Mouse (Mus musculus): ENCODE results near the gene Cdca3. TPM values are rescaled to one million over a fixed set of nuclear protein-coding genes. Genes with fewer than 3 reads are reported as not detected.
A peak's percentile ranks its signal among the peaks of the same experiment; 100 is the strongest.
"Not testable (repeated sequence)": the region's sequence is repeated elsewhere in the genome, so short reads cannot be mapped to it uniquely, and the experiment has no call there.

Gene Cdca3
- polyA plus RNA-seq, 1 experiment from 2014 or later: 66.3 TPM

DNA sequence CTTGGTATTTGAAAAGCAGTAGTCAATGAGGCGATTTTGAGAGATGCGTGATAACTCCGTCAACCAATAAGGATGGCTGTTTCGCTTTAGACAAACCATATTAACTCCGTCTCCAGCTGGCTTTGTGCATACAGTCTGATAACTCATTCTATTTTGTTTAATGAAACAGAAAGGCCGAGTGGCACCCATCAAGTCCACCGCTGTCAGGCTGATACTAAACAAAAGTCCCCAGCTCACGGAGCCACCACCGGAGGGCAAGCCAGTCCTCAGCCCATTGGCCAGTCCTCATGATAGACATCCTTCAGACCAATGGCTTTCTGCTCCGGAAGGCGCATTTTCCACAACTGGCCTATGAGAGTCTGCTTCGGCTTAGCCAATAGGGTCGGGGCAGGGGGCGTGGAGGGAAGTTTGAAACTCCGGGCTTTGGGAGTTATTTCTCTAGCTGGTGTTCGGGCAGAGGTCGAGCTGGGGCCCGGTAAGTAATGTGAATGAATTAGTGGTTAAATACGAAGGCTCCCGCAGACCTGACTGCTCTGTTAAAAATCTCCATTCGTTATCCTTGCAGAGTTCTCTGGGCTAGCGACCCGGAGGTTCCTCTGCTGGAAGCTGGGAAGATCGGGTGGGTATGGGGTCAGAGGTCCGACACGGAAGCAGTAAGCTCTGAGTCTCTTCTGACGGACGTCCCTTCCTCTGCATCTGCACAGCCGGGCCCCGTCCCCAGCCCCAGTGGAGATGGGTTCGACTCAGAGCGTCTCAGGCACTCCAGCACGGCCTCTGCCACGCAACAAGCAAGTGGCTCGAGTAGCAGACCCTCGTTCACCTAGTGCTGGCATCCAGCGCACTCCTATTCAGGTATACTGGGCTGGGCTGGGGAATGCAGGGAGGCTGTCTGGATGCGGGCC, 703 bp downstream of the Cdca3 start:
- CTCF ChIA-PET: interaction anchor here (1.1 to 1.3 kb wide), 3 partner anchors 9 to 25 kb away, joined by 3 read pairs; no protein-coding TSS in a partner anchor
- ATAC-seq: peak; percentile 88

DNA sequence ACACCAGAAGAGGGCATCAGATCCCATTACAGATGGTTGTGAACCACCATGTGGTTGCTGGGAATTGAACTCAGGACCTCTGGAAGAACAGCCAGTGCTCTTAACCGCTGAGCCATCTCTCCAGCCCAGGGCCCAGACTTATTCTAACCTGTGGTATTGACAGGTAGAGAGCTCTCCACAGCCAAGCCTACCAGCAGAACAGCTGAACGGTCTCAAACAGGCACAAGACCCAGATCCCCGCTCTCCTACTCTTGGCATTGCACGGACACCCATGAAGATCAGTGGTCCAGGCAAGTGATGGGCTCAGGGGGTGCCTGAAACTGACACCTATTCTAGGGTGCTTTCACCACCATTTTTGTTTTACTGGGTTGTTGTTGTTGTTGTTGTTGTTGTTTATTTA, 1.9 kb downstream of the Cdca3 start:
- in situ Hi-C loops (cut with MboI; ENCODE audit: low pct_unique_long_range_greater_than_20kb); H3K27me3 ChIP-seq; DNase-seq (ENCODE audit: low read depth, low spot score); ATAC-seq: not testable (repeated sequence)
- ChIA-PET POLR2A (interaction anchor here (1.2 to 3.9 kb wide), 2 partner anchors 20 to 23 kb away, joined by 3 to 27 read pairs; partner anchors contain the start of gene Spsb2), CTCF (interaction anchor here (2.4 kb wide), 1 partner anchor 215 kb away, joined by 5 read pairs; no protein-coding TSS in a partner anchor)

More for the DNA sequence above, 703 bp downstream of the Cdca3 start:
- H3K27me3 ChIP-seq: no peaks in the 10 kb centered on the region
- DNase-seq (ENCODE audit: low read depth, low spot score): peak; percentile 86
- in situ Hi-C loops (cut with MboI; ENCODE audit: low pct_unique_long_range_greater_than_20kb): no loop called here
- TF ChIP-seq CTCF (IDR thresholded peaks at IDR 0.05): no peak
- POLR2A ChIA-PET: interaction anchor here (0.6 to 3.9 kb wide), 4 partner anchors 19 to 87 kb away, joined by 3 to 27 read pairs (median 3); partner anchors contain the start of gene Spsb2

DNA sequence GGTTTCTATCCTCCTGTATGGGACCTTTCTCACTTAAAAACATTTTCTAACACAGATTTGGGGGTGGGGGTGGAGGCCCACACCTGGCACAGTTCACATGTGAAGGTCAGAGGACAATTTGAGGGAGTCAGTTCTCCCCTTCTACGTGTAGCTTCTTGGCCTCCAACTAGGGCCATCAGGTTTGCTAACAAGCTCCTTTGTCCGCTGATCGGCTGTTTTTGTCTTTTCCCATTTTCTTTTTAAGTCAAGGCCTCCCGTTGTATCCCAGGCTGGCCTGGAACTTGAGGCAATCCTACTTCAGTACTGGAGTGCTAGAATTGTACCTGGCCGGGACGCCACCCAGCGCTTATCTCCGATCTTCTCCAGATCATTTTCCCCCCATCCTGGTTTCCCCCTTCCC, 2.3 kb downstream of the Cdca3 start:
- no peak for ATAC-seq
- DNase-seq (ENCODE audit: low read depth, low spot score): no peak
- in situ Hi-C loops (cut with MboI; ENCODE audit: low pct_unique_long_range_greater_than_20kb): no loop called here
- ChIA-PET CTCF (interaction anchor here (2.4 kb wide), 1 partner anchor 215 kb away, joined by 5 read pairs; no protein-coding TSS in a partner anchor), POLR2A (interaction anchor here (1.2 to 1.3 kb wide), 2 partner anchors 22 to 24 kb away, joined by 3 read pairs; partner anchors contain the start of gene Spsb2)
- no peaks in the 10 kb centered on the region for H3K27me3 ChIP-seq
- no peak for TF ChIP-seq CTCF (IDR thresholded peaks at IDR 0.05)

DNA sequence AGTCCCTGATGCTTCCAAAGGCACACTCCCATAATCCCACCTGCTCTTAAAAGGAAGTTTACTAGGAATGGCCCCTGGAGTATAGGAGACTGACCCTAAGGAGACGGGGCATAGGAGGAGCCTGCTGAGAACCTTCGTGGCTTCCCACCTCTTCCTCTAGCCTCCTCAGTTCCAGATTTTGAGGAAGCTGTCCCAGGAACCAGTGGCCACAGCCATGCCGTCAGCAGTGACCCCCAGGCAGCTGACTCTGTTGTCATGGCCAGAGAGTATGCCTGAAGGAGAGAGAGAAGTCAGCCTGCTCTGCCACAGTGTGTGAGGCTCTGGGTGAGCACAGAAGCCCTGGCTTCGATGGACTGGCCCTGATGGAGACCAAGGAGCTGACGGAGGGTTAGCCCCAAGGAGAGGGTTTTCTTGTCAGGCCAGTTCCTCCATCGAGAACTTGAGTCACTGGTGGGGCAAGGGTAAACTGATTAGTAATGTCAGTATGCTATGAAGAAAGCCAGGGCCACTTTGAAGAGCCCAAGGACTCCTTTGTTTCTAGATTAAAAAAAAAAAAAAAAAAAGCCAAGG, 5.2 kb downstream of the Cdca3 start:
- no peaks in the 10 kb centered on the region for H3K27me3 ChIP-seq
- in situ Hi-C loops (cut with MboI; ENCODE audit: low pct_unique_long_range_greater_than_20kb): no loop called here
- DNase-seq (ENCODE audit: low read depth, low spot score) (no peak), ATAC-seq (no peak)
- ChIA-PET POLR2A (no interaction called here), CTCF (no interaction called here)
- TF ChIP-seq CTCF (IDR thresholded peaks at IDR 0.05): no peak

DNA sequence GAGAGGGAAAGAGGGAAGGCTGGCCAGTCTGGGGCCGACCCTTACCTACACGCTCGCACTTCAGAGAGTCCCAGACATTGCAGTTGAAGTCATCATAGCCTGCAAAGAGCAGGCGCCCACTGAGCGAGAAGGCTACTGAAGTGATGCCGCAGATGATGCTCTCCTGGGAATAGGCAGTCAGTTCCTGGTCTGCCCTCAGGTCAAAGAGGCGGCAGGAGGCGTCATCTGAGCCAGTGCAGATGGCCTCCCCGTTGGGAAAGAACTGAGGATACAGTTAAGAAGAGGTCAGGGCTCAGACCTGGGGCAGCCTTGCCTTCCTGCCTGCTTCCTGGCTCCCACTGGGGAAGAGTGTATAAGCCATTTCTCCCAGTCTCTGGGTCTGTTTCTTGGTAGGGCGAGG, 6.2 kb downstream of the Cdca3 start:
- no peaks in the 10 kb centered on the region for H3K27me3 ChIP-seq
- DNase-seq (ENCODE audit: low read depth, low spot score) (no peak), ATAC-seq (no peak)
- TF ChIP-seq CTCF (IDR thresholded peaks at IDR 0.05): no peak
- CTCF ChIA-PET: no interaction called here
- POLR2A ChIA-PET: no interaction called here
- in situ Hi-C loops (cut with MboI; ENCODE audit: low pct_unique_long_range_greater_than_20kb): no loop called here

DNA sequence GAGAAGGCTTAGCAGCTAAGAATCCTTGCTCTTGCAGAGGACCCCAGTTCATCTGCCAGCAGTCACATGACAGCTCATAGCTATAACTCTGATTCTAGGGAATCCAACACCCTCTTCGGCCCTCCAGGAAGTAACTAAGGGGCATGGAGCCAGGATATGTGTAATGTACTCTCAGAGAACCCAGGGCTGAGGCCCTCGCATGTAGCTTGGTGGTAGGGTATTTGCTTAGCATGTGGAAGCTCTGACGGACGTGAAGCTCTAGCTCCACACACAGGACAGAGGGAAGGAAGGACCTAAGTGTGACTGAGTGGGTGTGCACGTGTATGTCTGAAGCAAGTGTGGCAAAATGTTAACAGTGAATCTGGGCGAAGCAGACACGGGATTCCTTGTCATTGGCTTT, 7.1 kb downstream of the Cdca3 start:
- POLR2A ChIA-PET: no interaction called here
- DNase-seq (ENCODE audit: low read depth, low spot score) (no peak), ATAC-seq (no peak)
- in situ Hi-C loops (cut with MboI; ENCODE audit: low pct_unique_long_range_greater_than_20kb): no loop called here
- no peaks in the 10 kb centered on the region for H3K27me3 ChIP-seq
- no peak for TF ChIP-seq CTCF (IDR thresholded peaks at IDR 0.05)
- CTCF ChIA-PET: interaction anchor here (3.0 kb wide), 1 partner anchor 11 kb away, joined by 15 read pairs; no protein-coding TSS in a partner anchor

DNA sequence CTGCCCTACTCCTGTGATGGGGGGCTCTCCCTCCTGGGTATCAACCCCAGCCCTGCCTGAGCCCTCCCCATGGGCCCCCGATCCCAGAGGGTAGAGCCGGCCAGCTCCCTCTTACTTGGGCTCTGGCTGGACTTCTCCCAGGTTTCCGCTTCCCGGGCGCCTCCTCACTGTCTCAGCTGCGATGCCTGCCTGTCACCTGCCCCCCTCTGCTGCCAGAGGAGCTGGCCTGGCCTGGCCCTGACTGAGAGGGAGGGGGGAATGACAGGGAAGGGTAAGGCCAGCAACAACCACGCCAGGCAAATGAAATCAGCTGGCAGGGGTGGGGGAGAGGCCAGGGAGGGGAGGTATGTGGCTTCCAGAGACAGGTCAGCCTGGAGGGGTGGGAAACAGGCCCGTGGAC, 10.5 kb downstream of the Cdca3 start:
- ATAC-seq: no peak
- no peak for DNase-seq (ENCODE audit: low read depth, low spot score)
- no peaks in the 10 kb centered on the region for H3K27me3 ChIP-seq
- ChIA-PET CTCF (interaction anchor here (1.4 kb wide), 1 partner anchor 10 kb away, joined by 3 read pairs; the partner anchor contains the start of gene Cdca3), POLR2A (interaction anchor here (0.7 kb wide), 1 partner anchor 266 kb away, joined by 3 read pairs; no protein-coding TSS in a partner anchor)
- no peak for TF ChIP-seq CTCF (IDR thresholded peaks at IDR 0.05)
- in situ Hi-C loops (cut with MboI; ENCODE audit: low pct_unique_long_range_greater_than_20kb): no loop called here

DNA sequence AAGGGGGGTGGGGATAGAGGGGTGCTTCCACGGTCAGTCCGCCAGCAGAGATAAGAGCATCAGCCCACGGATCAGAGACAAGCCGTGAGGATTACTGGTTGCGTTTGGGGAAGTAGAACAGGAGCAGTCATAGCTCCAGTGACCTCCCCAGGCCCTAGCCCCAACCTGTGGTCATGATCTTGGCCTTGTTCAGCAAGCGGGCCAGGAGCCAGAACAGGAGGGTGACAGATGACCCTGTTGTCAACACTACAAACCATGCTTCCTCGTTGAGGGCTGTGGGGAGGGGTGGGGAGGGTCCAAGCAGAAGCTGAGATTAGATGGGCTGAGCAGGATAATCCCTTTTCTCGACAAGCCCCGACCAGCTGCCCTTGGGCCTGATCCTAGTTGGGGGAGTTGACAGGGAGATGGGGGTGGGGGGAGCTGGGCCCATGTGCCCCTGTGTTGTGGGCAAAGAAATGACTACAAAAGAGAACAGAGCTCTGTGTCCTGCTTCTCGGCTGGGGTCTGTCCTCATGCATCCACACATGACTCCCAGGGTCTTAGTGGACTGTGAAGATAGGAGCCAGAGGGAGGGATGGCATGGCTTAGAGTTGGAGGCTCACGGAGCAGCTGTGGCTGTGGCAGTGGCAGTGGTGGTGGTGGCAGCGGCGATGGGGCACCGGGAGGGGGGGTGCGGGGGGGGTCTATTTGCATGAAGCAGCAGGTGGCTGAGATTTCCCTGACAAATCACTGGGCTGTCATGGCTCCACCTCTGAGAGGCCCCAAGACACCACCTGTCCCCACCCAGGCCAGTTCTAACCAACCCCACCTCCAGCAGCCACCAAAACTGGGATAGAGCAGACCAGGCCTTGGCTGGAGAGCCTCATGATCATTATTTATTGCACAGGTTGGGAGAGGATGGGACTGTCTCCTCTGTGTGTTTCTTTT, 11.2 kb downstream of the Cdca3 start, which contains the start of gene Gnb3:
Gene Gnb3 (minus strand): TSS at position 35 of the 927 bp plus-strand sequence.
- TF ChIP-seq CTCF (IDR thresholded peaks at IDR 0.05): no peak
- CTCF ChIA-PET: no interaction called here
- DNase-seq (ENCODE audit: low read depth, low spot score) (no peak), ATAC-seq (no peak)
- in situ Hi-C loops (cut with MboI; ENCODE audit: low pct_unique_long_range_greater_than_20kb): no loop called here
- H3K27me3 ChIP-seq: no peaks in the 10 kb centered on the region
- POLR2A ChIA-PET: interaction anchor here (0.7 kb wide), 1 partner anchor 267 kb away, joined by 3 read pairs; no protein-coding TSS in a partner anchor

DNA sequence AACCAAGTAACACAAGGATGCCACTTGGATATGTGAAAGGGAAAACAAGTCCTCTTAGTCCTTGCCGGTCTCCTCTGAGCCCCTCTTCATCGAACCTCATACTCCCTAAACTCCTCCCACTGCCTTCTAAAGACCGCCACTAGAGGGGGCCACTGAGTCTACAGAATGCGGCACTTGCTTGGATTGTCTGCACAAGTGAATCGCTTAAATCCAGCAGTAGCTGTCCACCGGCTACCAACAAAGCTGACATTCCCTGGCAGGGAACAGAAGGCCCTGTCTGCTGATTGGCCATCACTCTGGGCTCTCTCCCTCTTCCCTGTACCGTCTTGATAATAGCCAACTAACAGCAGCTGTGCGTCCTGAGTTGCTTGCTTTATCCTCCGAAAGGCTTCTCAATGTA, 18.0 kb downstream of the Cdca3 start:
- no peak for DNase-seq (ENCODE audit: low read depth, low spot score)
- CTCF ChIA-PET: interaction anchor here (0.6 to 1.9 kb wide), 12 partner anchors 9 to 146 kb away, joined by 3 to 15 read pairs (median 3); partner anchors contain the start of genes Cdca3 and Usp5
- no peak for TF ChIP-seq CTCF (IDR thresholded peaks at IDR 0.05)
- ATAC-seq: no peak
- POLR2A ChIA-PET: interaction anchor here (0.7 kb wide), 2 partner anchors 38 to 57 kb away, joined by 3 read pairs; no protein-coding TSS in a partner anchor
- H3K27me3 ChIP-seq: no peaks in the 10 kb centered on the region
- in situ Hi-C loops (cut with MboI; ENCODE audit: low pct_unique_long_range_greater_than_20kb): no loop called here

DNA sequence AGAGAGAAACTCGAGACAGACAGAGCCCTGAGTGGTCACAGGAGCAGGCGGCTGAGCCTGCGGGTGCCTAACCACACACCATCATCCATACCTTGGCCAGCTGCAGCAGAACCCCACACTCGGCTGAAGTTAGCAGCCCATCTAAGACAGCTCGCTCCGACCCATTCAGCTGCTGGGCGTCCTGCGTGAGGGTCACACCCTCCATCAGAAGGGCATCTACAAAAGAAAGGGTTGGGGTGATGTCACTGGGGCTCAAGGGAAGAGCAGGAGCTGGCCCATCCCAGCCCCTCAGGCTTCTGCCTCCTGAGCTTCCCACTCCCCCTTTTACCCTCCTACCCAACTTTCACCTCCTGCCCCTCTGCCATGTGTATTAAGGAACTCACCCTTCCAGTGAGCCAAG, 21.2 kb downstream of the Cdca3 start:
- ChIA-PET POLR2A (no interaction called here), CTCF (interaction anchor here (1.3 to 1.5 kb wide), 2 partner anchors 10 to 17 kb away, joined by 4 to 5 read pairs; no protein-coding TSS in a partner anchor)
- TF ChIP-seq CTCF (IDR thresholded peaks at IDR 0.05): no peak
- no peak for ATAC-seq
- in situ Hi-C loops (cut with MboI; ENCODE audit: low pct_unique_long_range_greater_than_20kb): no loop called here
- DNase-seq (ENCODE audit: low read depth, low spot score): no peak
- H3K27me3 ChIP-seq: no peaks in the 10 kb centered on the region
